13 mouse cellular contexts compared by ENCODE assay signal in genomic region chr7:81725986-81726727, GRCm38 (mm10). TPM values are rescaled to one million over a fixed set of nuclear protein-coding genes. Genes with fewer than 3 reads are reported as not detected.
DNase-seq lines count a peak whose midpoint lies in the region; ATAC-seq lines count a peak whose summit lies in the region.
"Had no signal": no experiment of that assay in that cellular context is flagged by ENCODE, and none has a peak within 500 bp of the region (broad histone marks: within the 10 kb centered on the region; RNA-seq: fewer than 3 reads in every experiment).

No protein-coding gene starts in this region.

- H3K9ac ChIP-seq in heart, embryonic 13.5 days, result peak overlapping the region; percentile 13
- H3K9ac ChIP-seq in liver, embryonic 11.5 days (ENCODE audit: low read depth, low read length), result no peak overlapping the region
- H3K9ac ChIP-seq: neural tube, embryonic 15.5 days had no signal

- no peaks in the 10 kb centered on the region for H3K27me3 ChIP-seq in heart, embryonic 13.5 days (replicated peaks)
- H3K27me3 ChIP-seq in liver, embryonic 11.5 days (replicated peaks; ENCODE audit: control insufficient read depth, insufficient read depth, low read length), result no peaks in the 10 kb centered on the region; the same call in 1 of the 2 replicates
- H3K27me3 ChIP-seq: neural tube, embryonic 15.5 days had no signal

- peak overlapping the region; percentile 18; the same call in 1 of the 2 replicates for H3K4me3 ChIP-seq in heart, embryonic 13.5 days
- no peak overlapping the region for H3K4me3 ChIP-seq in liver, embryonic 11.5 days (ENCODE audit: low read depth, low read length)
- H3K4me3 ChIP-seq: erythroblast, embryonic 14.5 days; neural tube, embryonic 15.5 days had no signal

- WGBS in heart, embryonic 13.5 days, result 17% methylated on average over 18 of the region's 18 CpGs
- 38% methylated on average over 18 of the region's 18 CpGs for WGBS in liver, embryonic 11.5 days

- H3K9me3 ChIP-seq in heart, embryonic 13.5 days, result no peaks in the 10 kb centered on the region; the same call in 1 of the 2 replicates
- no peaks in the 10 kb centered on the region for H3K9me3 ChIP-seq in liver, embryonic 11.5 days (ENCODE audit: control insufficient read depth, low read length)
- H3K9me3 ChIP-seq: neural tube, embryonic 15.5 days had no signal

- peaks cover 38% of the 10 kb centered on the region for H3K4me1 ChIP-seq in heart, embryonic 13.5 days
- H3K4me1 ChIP-seq in liver, embryonic 11.5 days (replicated peaks; ENCODE audit: control insufficient read depth, insufficient read depth, low read length), result peaks cover 9% of the 10 kb centered on the region
- H3K4me1 ChIP-seq: neural tube, embryonic 15.5 days had no signal

- ATAC-seq in heart, embryonic 13.5 days (ENCODE audit: extremely low read depth, insufficient number of reproducible peaks, low FRiP score, low TSS enrichment), result peak; percentile 32; the same call in 1 of the 2 replicates
- peak; percentile 68 for ATAC-seq in liver, embryonic 11.5 days (replicated peaks; ENCODE audit: low FRiP score)
- ATAC-seq: inflammation-experienced regulatory T-cells, adult 6 months had no signal

- no peaks in the 10 kb centered on the region for H3K36me3 ChIP-seq in heart, embryonic 13.5 days
- no peaks in the 10 kb centered on the region for H3K36me3 ChIP-seq in liver, embryonic 11.5 days (ENCODE audit: control insufficient read depth, insufficient read depth, low read length)
- H3K36me3 ChIP-seq: neural tube, embryonic 15.5 days had no signal

- H3K4me2 ChIP-seq in heart, embryonic 13.5 days, result peak overlapping the region; percentile 55
- peak overlapping the region; percentile 50 for H3K4me2 ChIP-seq in liver, embryonic 11.5 days
- H3K4me2 ChIP-seq: neural tube, embryonic 15.5 days had no signal

- DNase-seq in right cerebral cortex, adult 2 months (ENCODE audit: low spot score in 2 of 2), result peak; percentile 22 to 28
- DNase-seq in right cerebral cortex, postnatal 36 days (ENCODE audit: low spot score in 2 of 2), result no peak
- DNase-seq in liver, embryonic 11.5 days (ENCODE audit: low spot score), result no peak
- DNase-seq in left cerebral cortex, adult 9 months (ENCODE audit: low spot score in 2 of 2), result no peak
- DNase-seq in left cerebral cortex, adult 8-10 months (ENCODE audit: low spot score in 2 of 2), result no peak
- no peak for DNase-seq in retina, embryonic 14.5 days (ENCODE audit: low spot score)
- DNase-seq: cerebellum, adult 18-20 months; gastrocnemius, postnatal 14 days; layer of hippocampus, adult 9-11 months had no signal

- peak overlapping the region; percentile 86 for H3K27ac ChIP-seq in heart, embryonic 13.5 days (replicated peaks)
- peak overlapping the region; percentile 50; the same call in 1 of the 2 replicates for H3K27ac ChIP-seq in liver, embryonic 11.5 days (ENCODE audit: low read depth, low read length)
- H3K27ac ChIP-seq: neural tube, embryonic 15.5 days had no signal

RNA-seq across cellular contexts. Expression of gene Homer2, which starts 18.8 kb away (rescaled TPM):
- polyA plus RNA-seq in heart, embryonic 13.5 days (2015; fragmentation: Nextera tagmentation; extraction: Ambion mirVana), result 73.4 and 82.1 TPM in 2 replicates
- 16.0 and 17.7 TPM in 2 replicates for polyA plus RNA-seq in liver, embryonic 11.5 days (2014; fragmentation: Nextera tagmentation; extraction: Ambion mirVana)
- 10 to 100 TPM; 52.0 to 72.2 (median 56.2) TPM for total RNA-seq in left cerebral cortex, adult 8-10 months (2022)

RNA-seq across cellular contexts. Expression of gene Ramac, which starts 36.6 kb away (rescaled TPM):
- 75.0 and 80.7 TPM in 2 replicates for polyA plus RNA-seq in heart, embryonic 13.5 days (2015; fragmentation: Nextera tagmentation; extraction: Ambion mirVana)
- polyA plus RNA-seq in liver, embryonic 11.5 days (2014; fragmentation: Nextera tagmentation; extraction: Ambion mirVana), result 98.0 and 103 TPM in 2 replicates
- 10 to 100 TPM; 78.2 to 89.6 (median 84.4) TPM for total RNA-seq in left cerebral cortex, adult 8-10 months (2022)

Comparison
In these comparisons a context has a peak if more than half of its experiments do, and no peak if none do; other contexts are left out.
1. DNase-seq: peak in right cerebral cortex, adult 2 months (2 of 2); none in right cerebral cortex, postnatal 36 days (0 of 2), liver, embryonic 11.5 days (single experiment), left cerebral cortex, adult 9 months (0 of 2), left cerebral cortex, adult 8-10 months (0 of 2) and retina, embryonic 14.5 days (single experiment).